Mouse (Mus musculus) intestine, embryonic 14.5 days (tissue): Measurements from ENCODE around the gene Gpld1. TPM values are rescaled to one million over a fixed set of nuclear protein-coding genes. Genes with fewer than 3 reads are reported as not detected.

Source experiments
- ATAC-seq: fragments of 200-750 bp; cut with Nextera tagmentation; replicated peaks from 2 replicates; pipeline ENCODE4 v1.8.0; 2017; ENCODE audit warnings: low read depth, moderate number of reproducible peaks, moderate TSS enrichment, moderate library complexity; ENCODE audit not compliant: low FRiP score, low TSS enrichment
- DNase-seq: peaks from one replicate; pipeline ENCODE4 v3.0.0-alpha.2; 2018; ENCODE audit warnings: low spot score
- H3K27ac ChIP-seq: fragments of 300-500 bp; sonication (generic); 2 replicates; pipeline ENCODE4 v1.5.1; 2014; ENCODE audit warnings: low read depth, mild to moderate bottlenecking, control low read depth
- H3K27me3 ChIP-seq: fragments of 300-500 bp; sonication (generic); replicated peaks from 2 replicates; pipeline ENCODE4 v1.6.1; 2014; ENCODE audit warnings: low read length, control low read depth; ENCODE audit not compliant: control insufficient read depth, insufficient read depth
- H3K36me3 ChIP-seq: fragments of 300-500 bp; sonication (generic); 2 replicates; pipeline ENCODE4 v1.6.1; 2014; ENCODE audit warnings: low read length, control low read depth; ENCODE audit not compliant: control insufficient read depth, insufficient read depth
- H3K4me1 ChIP-seq: fragments of 300-500 bp; sonication (generic); replicated peaks from 2 replicates; pipeline ENCODE4 v1.6.1; 2014; ENCODE audit warnings: low read length, control low read depth, mixed read lengths; ENCODE audit not compliant: control insufficient read depth, insufficient read depth
- H3K4me2 ChIP-seq: fragments of 300-500 bp; sonication (generic); 2 replicates; pipeline ENCODE4 v1.6.1; 2014; ENCODE audit warnings: low read length
- H3K4me3 ChIP-seq: fragments of 300-500 bp; sonication (generic); 2 replicates; pipeline ENCODE4 v1.5.1; 2014; ENCODE audit warnings: low read depth, low read length, control low read depth, mixed read lengths
- H3K9ac ChIP-seq: fragments of 300-500 bp; sonication (generic); 2 replicates; pipeline ENCODE4 v1.6.1; 2014; ENCODE audit warnings: mild to moderate bottlenecking, low read length
- H3K9me3 ChIP-seq: fragments of 300-500 bp; sonication (generic); 2 replicates; pipeline ENCODE4 v1.6.1; 2016; ENCODE audit warnings: low read length, control low read depth; ENCODE audit not compliant: control insufficient read depth
- WGBS: fragments of 180-500 bp; shearing (Covaris S2); extraction: QIAGEN DNeasy Blood & Tissue Kit; methylation state at CpG from one replicate; pipeline ENCODE4 v1.1.7; 2014; 5-methylcytosine and 5-hydroxymethylcytosine counted together
- polyA plus RNA-seq: library from polyadenylated mRNA; unstranded; fragments of >200 nt; fragmentation: Nextera tagmentation; extraction: Ambion mirVana; gene quantifications from 2 replicates; pipeline ENCODE4 v1.2.1, GENCODE M21; 2014

Gpld1 gene
- polyA plus RNA-seq, 1 experiment from 2014 or later: 3.0 TPM

DNA sequence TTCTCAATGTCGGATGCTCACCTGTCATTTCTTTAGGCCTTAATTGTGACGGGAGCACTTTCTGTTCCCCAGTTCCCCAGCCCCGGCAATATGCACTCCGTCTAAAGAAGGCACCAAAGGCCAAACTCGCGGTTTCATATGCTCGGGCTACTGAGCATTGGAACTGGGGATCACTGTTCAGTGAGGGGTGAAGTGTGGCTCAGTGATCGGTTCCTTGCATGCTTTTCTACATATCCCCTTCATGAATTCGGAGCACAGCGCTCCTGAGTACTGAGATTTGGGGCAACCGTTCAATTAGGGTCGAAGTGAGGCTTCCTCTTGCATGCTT lies 5.1 kb upstream of the Gpld1 start:
- peak overlapping the region; percentile 91; the same call in 1 of the 2 replicates for H3K27ac ChIP-seq
- H3K4me1 ChIP-seq: no peaks in the 10 kb centered on the region
- peak overlapping the region; percentile 72 for H3K4me3 ChIP-seq
- WGBS: 20% methylated on average over 12 of the region's 12 CpGs
- H3K4me2 ChIP-seq: peak overlapping the region; percentile 59
- ATAC-seq (peak; percentile 20; the same call in 1 of the 2 replicates), DNase-seq (no peak)
- no peaks in the 10 kb centered on the region for H3K9me3 ChIP-seq
- no peaks in the 10 kb centered on the region for H3K36me3 ChIP-seq
- peak overlapping the region; percentile 90 for H3K9ac ChIP-seq
- H3K27me3 ChIP-seq: no peaks in the 10 kb centered on the region

DNA sequence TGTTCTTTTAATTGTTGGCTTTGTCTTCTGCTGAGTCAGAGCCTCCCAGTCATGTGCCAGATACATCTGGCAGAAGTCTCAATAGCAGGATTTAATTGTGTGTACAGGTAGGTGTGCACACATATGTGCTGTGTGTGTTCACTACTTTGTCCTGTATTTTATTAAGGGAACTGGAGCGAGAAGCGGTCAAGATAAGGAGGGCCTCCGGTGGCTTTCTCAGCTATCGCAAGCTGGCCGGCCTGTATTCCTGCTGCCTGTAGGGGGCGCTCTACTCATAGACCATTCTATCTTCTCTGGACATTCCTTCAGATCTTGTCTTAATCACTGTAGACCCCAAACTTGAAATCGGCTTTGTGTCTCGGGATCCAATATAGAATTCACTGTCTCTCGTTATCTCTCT lies 4.3 kb upstream of the Gpld1 start:
- ATAC-seq: no peak
- Histone ChIP-seq H3K27me3 (no peaks in the 10 kb centered on the region), H3K9me3 (no peaks in the 10 kb centered on the region), H3K4me2 (0 out of 2 replicates have a peak overlapping the region, but pooled peaks have one; percentile 59), H3K9ac (no peak overlapping the region), H3K36me3 (no peaks in the 10 kb centered on the region), H3K4me3 (no peak overlapping the region), H3K27ac (no peak overlapping the region), H3K4me1 (no peaks in the 10 kb centered on the region)
- DNase-seq: peak; percentile 82
- 35% methylated on average over 9 of the region's 9 CpGs for WGBS

DNA sequence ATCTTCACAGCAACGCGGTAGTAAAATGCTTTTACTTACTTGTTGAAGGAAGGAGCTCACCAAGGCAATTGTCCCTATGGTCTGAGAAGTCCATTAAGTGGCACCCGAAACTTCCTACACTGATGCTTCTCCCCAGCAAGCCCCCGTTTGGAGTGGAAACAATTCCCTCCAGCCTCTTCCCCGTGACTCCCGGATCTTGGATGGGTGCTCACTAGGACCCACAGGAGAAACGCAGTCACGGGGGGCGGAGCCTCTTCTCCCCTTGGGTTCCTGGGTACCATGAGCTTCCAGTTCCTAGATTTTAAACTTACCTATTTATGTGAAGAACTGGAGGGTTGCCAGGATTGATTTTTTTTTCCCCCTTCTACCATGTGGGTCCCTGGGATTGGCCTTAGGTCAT lies 3.5 kb upstream of the Gpld1 start:
- Histone ChIP-seq H3K4me2 (no peak overlapping the region), H3K36me3 (no peaks in the 10 kb centered on the region), H3K9ac (no peak overlapping the region), H3K9me3 (no peaks in the 10 kb centered on the region), H3K27ac (no peak overlapping the region), H3K4me1 (no peaks in the 10 kb centered on the region), H3K4me3 (no peak overlapping the region), H3K27me3 (no peaks in the 10 kb centered on the region)
- DNase-seq (no peak), ATAC-seq (no peak)
- 87% methylated on average over 9 of the region's 9 CpGs for WGBS

DNA sequence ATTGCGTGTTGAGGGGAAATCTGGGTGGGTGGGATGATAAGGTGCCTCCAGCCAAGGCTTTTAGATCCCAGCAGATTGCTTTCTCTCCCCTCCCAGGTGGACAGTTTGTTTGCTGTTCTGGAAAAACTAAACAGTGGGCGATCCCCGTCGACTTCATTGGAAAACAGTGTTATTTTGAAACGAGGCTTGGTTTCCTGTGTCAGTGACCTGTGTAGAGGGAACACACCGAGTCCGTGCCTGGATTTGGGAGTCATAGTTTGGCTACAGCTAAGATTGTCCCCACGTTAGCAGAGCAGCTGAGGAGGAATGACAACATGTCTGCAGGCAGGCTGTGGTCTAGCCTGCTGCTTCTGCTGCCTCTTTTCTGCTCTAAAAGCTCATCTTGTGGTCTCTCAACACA lies 351 bp downstream of the Gpld1 start:
- Histone ChIP-seq H3K4me3 (no peak overlapping the region), H3K9ac (no peak overlapping the region), H3K4me1 (no peaks in the 10 kb centered on the region), H3K27ac (no peak overlapping the region), H3K4me2 (no peak overlapping the region), H3K27me3 (no peaks in the 10 kb centered on the region), H3K36me3 (no peaks in the 10 kb centered on the region), H3K9me3 (no peaks in the 10 kb centered on the region)
- DNase-seq (no peak), ATAC-seq (no peak)
- WGBS: 65% methylated on average over 8 of the region's 8 CpGs

DNA sequence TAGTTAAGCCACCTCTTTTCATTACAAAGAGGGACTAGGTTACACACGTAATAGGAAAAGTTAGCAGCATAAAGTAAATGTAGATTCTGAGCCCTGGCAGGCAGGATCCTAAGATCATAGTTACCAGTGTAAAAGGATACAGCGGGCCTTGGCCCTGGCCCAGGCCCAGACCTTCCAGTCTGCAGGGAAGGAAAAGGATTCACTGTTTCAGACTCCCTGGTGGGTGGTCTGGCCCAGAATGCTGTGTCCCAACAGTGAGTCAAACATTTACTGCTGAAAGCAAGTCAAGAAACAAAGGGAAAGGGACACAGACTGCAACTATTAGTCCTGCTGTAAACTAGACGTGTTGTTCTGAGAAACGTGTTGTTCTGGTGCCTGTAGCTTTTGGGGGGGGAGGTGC lies 2.6 kb downstream of the Gpld1 start:
- Histone ChIP-seq H3K9me3 (no peaks in the 10 kb centered on the region), H3K27me3 (no peaks in the 10 kb centered on the region), H3K9ac (no peak overlapping the region), H3K4me1 (no peaks in the 10 kb centered on the region), H3K27ac (peak overlapping the region; percentile 22; the same call in 1 of the 2 replicates), H3K4me3 (no peak overlapping the region), H3K36me3 (no peaks in the 10 kb centered on the region), H3K4me2 (no peak overlapping the region)
- DNase-seq (no peak), ATAC-seq (no peak)
- 18% methylated on average over 4 of the region's 4 CpGs for WGBS

DNA sequence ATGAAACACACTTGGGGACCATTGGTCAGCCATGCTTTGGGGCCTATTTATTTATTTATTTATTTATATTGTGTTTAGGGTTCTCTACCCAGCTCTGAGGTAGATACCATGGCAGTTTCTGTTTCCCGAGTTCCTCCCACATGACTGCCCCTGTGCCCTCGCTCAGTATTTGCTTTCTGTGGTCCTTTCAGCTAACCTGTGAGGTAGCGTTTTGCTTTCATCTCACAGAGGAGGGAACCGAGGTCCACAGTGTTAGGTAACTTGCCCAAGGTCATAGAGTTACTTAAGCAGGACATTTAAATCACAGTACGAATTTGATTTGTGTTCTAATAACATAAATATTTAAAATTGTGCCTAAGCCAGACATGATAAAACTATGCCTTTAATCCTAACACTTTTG lies 4.2 kb downstream of the Gpld1 start:
- Histone ChIP-seq H3K27ac (no peak overlapping the region), H3K9ac (no peak overlapping the region), H3K36me3 (no peaks in the 10 kb centered on the region), H3K4me3 (no peak overlapping the region), H3K4me2 (no peak overlapping the region), H3K4me1 (no peaks in the 10 kb centered on the region), H3K27me3 (no peaks in the 10 kb centered on the region), H3K9me3 (no peaks in the 10 kb centered on the region)
- no peak for ATAC-seq
- 71% methylated on average over 5 of the region's 5 CpGs for WGBS
- DNase-seq: no peak

DNA sequence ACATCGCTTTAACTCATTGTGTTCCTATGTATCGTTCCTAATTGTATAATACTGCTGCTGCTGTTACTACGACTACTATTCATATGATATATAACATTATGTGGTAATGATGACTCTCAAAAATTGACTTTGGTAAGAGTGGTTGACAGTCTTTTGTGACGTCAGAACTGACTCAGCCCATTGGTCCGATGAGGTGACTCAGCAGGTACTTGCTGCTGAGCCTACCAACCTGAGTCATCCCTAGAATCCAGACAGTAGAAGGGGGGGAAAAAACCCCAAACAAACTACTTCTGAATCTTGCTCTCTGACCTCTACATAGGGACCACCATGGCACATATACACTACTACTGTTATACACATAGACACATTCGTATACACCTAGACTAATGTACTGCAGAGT lies 5.9 kb downstream of the Gpld1 start:
- 91% methylated on average over 6 of the region's 6 CpGs for WGBS
- Histone ChIP-seq H3K27me3 (no peaks in the 10 kb centered on the region), H3K4me3 (no peak overlapping the region), H3K9ac (no peak overlapping the region), H3K4me1 (no peaks in the 10 kb centered on the region), H3K9me3 (no peaks in the 10 kb centered on the region), H3K4me2 (no peak overlapping the region), H3K36me3 (no peaks in the 10 kb centered on the region), H3K27ac (no peak overlapping the region)
- DNase-seq (no peak), ATAC-seq (no peak)

DNA sequence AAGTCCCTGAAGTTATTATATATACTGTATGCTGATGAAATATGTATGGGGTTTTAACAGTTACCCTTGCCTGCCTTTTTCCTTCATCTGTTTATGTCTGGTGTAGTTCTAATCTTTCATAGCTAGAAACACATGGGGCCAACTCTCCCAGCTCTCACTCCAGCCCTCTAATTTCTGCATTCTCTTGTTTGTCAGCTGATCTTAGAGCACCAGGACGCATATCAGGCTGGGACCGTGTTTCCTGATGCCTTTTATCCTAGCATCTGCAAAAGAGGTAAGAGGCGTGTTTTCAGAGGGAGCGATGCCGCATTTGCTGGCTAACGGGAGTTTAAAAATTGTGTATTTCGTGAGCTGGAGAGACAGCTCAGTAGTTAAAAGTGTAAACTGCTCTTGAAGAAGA lies 9.7 kb downstream of the Gpld1 start:
- H3K4me1 ChIP-seq: no peaks in the 10 kb centered on the region
- DNase-seq (no peak), ATAC-seq (no peak)
- H3K9ac ChIP-seq: no peak overlapping the region
- no peaks in the 10 kb centered on the region for H3K9me3 ChIP-seq
- H3K36me3 ChIP-seq: no peaks in the 10 kb centered on the region
- H3K27ac ChIP-seq: no peak overlapping the region
- H3K4me3 ChIP-seq: no peak overlapping the region
- 71% methylated on average over 7 of the region's 7 CpGs for WGBS
- H3K27me3 ChIP-seq: no peaks in the 10 kb centered on the region
- H3K4me2 ChIP-seq: no peak overlapping the region

DNA sequence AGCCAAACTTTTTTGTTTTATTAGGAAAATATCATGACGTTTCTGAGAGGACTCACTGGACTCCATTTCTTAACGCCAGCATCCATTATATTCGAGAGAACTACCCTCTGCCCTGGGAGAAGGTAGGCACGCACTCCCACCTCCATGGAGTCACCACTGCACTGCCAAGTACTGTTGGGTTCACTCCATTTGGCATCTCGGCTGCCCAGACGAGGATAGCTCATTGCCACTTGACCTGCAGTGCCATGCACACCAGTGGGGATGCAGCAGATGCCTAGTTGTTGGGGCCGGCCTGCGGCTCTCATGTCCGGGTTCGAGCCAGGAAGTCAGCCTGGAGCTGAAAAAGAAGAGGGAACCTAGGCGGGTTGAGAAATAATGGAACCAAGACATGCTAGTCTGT lies 12.1 kb downstream of the Gpld1 start:
- no peak overlapping the region for H3K4me3 ChIP-seq
- H3K36me3 ChIP-seq: no peaks in the 10 kb centered on the region
- DNase-seq (no peak), ATAC-seq (no peak)
- H3K4me1 ChIP-seq: no peaks in the 10 kb centered on the region
- no peak overlapping the region for H3K27ac ChIP-seq
- no peak overlapping the region for H3K9ac ChIP-seq
- no peaks in the 10 kb centered on the region for H3K9me3 ChIP-seq
- WGBS: 42% methylated on average over 11 of the region's 11 CpGs
- no peaks in the 10 kb centered on the region for H3K27me3 ChIP-seq
- no peak overlapping the region for H3K4me2 ChIP-seq
